Mouse (Mus musculus) heart, embryonic 15.5 days (tissue): ENCODE data around the gene Gemin6. TPM values are rescaled to one million over a fixed set of nuclear protein-coding genes. Genes with fewer than 3 reads are reported as not detected.
"Not testable (repeated sequence)": the region's sequence is repeated elsewhere in the genome, so short reads cannot be mapped to it uniquely, and the experiment has no call there.

Experiments used
- ATAC-seq: fragments of 200-750 bp; cut with Nextera tagmentation; replicated peaks from 2 replicates; pipeline ENCODE4 v1.8.0; 2017; ENCODE audit warnings: low read depth, moderate TSS enrichment; ENCODE audit not compliant: insufficient number of reproducible peaks, insufficient read depth, low FRiP score
- H3K27ac ChIP-seq: fragments of 300-500 bp; sonication (generic); 2 replicates; pipeline ENCODE4 v1.5.1; 2015; ENCODE audit warnings: mild to moderate bottlenecking, inconsistent platforms
- H3K27me3 ChIP-seq: fragments of 300-500 bp; sonication (generic); 2 replicates; pipeline ENCODE4 v1.6.1; 2015; ENCODE audit warnings: inconsistent platforms
- H3K36me3 ChIP-seq: fragments of 300-500 bp; sonication (generic); 2 replicates; pipeline ENCODE4 v1.6.1; 2015; ENCODE audit warnings: mild to moderate bottlenecking, inconsistent platforms
- H3K4me1 ChIP-seq: fragments of 300-500 bp; sonication (generic); replicated peaks from 2 replicates; pipeline ENCODE4 v1.6.1; 2015; ENCODE audit warnings: inconsistent platforms
- H3K4me2 ChIP-seq: fragments of 300-500 bp; sonication (generic); 2 replicates; pipeline ENCODE4 v1.6.1; 2015; ENCODE audit warnings: inconsistent platforms, mild to moderate bottlenecking, moderate library complexity
- H3K4me3 ChIP-seq: fragments of 300-500 bp; sonication (generic); 2 replicates; pipeline ENCODE4 v1.5.1; 2015; ENCODE audit warnings: mild to moderate bottlenecking, inconsistent platforms
- H3K9ac ChIP-seq: fragments of 300-500 bp; sonication (generic); 2 replicates; pipeline ENCODE4 v1.6.1; 2015; ENCODE audit warnings: mild to moderate bottlenecking, inconsistent platforms
- H3K9me3 ChIP-seq: fragments of 300-500 bp; sonication (generic); replicated peaks from 2 replicates; pipeline ENCODE4 v1.6.1; 2016; ENCODE audit warnings: inconsistent platforms
- WGBS: fragments of 180-500 bp; shearing (Covaris S2); methylation state at CpG from one replicate; pipeline ENCODE4 v1.1.7; 2015; ENCODE audit warnings: mixed read lengths; 5-methylcytosine and 5-hydroxymethylcytosine counted together
- polyA plus RNA-seq: library from polyadenylated mRNA; unstranded; fragments of >200 nt; fragmentation: Nextera tagmentation; extraction: Ambion mirVana; gene quantifications from 2 replicates; pipeline ENCODE4 v1.2.1, GENCODE M21; 2015

The Gemin6 gene
- 24.2 and 26.0 TPM in 2 replicates for polyA plus RNA-seq

GRCm38 (mm10) chr17:80224326-80225116, at the start of gene Gemin6:
Gene Gemin6, plus strand, starts transcription at chr17:80224441.
- under 1% methylated on average over 33 of the region's 33 CpGs for WGBS
- 0 out of 2 replicates have a peak, but pooled peaks cover 3% of the 10 kb centered on the region for H3K36me3 ChIP-seq
- peak within 1 kb of the TSS; percentile 80 for H3K4me2 ChIP-seq
- peak within 1 kb of the TSS; percentile 91 for H3K27ac ChIP-seq
- peak; percentile 97 for ATAC-seq
- H3K4me3 ChIP-seq = peak within 1 kb of the TSS; percentile 71
- H3K27me3 ChIP-seq = no peaks in the 10 kb centered on the region
- H3K4me1 ChIP-seq = peaks cover 9% of the 10 kb centered on the region
- no peaks in the 10 kb centered on the region for H3K9me3 ChIP-seq
- peak within 1 kb of the TSS; percentile 70 for H3K9ac ChIP-seq

- 66% methylated on average over 19 of the region's 19 CpGs for WGBS
- no peak overlapping the region for H3K4me2 ChIP-seq
- no peaks in the 10 kb centered on the region for H3K36me3 ChIP-seq
- ATAC-seq = no peak
- H3K4me3 ChIP-seq = no peak overlapping the region
- no peak overlapping the region for H3K9ac ChIP-seq
- H3K4me1 ChIP-seq = peaks cover 3% of the 10 kb centered on the region; the same call in 1 of the 2 replicates
- no peaks in the 10 kb centered on the region for H3K27me3 ChIP-seq
- H3K9me3 ChIP-seq = no peaks in the 10 kb centered on the region
- H3K27ac ChIP-seq = no peak overlapping the region
Measured at GRCm38 (mm10) chr17:80174699-80175385, 49.4 kb upstream of the Gemin6 start.

- Histone ChIP-seq H3K4me1 (peaks cover 3% of the 10 kb centered on the region; the same call in 1 of the 2 replicates), H3K36me3 (no peaks in the 10 kb centered on the region), H3K4me3 (no peak overlapping the region), H3K27me3 (no peaks in the 10 kb centered on the region), H3K27ac (no peak overlapping the region), H3K4me2 (no peak overlapping the region), H3K9ac (no peak overlapping the region), H3K9me3 (no peaks in the 10 kb centered on the region)
- 67% methylated on average over 4 of the region's 4 CpGs for WGBS
- no peak for ATAC-seq
Measured at GRCm38 (mm10) chr17:80175386-80175739, 48.9 kb upstream of the Gemin6 start.

- Histone ChIP-seq H3K27ac (no peak overlapping the region), H3K27me3 (no peaks in the 10 kb centered on the region), H3K9ac (no peak overlapping the region), H3K36me3 (no peaks in the 10 kb centered on the region), H3K4me3 (no peak overlapping the region), H3K4me2 (no peak overlapping the region), H3K4me1 (peaks cover 3% of the 10 kb centered on the region; the same call in 1 of the 2 replicates), H3K9me3 (no peaks in the 10 kb centered on the region)
- ATAC-seq = no peak
- 89% methylated on average over 3 of the region's 3 CpGs for WGBS
Measured at GRCm38 (mm10) chr17:80175966-80176365, 48.3 kb upstream of the Gemin6 start.

- H3K4me3 ChIP-seq, H3K4me2 ChIP-seq, H3K27me3 ChIP-seq, H3K4me1 ChIP-seq, H3K9ac ChIP-seq, H3K9me3 ChIP-seq, H3K27ac ChIP-seq, ATAC-seq, H3K36me3 ChIP-seq: not testable (repeated sequence)
- 96% methylated on average over 3 of the region's 3 CpGs for WGBS
Measured at GRCm38 (mm10) chr17:80178846-80179245, 45.4 kb upstream of the Gemin6 start.

GRCm38 (mm10) chr17:80179959-80180358, 44.3 kb upstream of the Gemin6 start:
- 0% methylated on average over 6 of the region's 6 CpGs for WGBS
- H3K9me3 ChIP-seq = no peaks in the 10 kb centered on the region
- ATAC-seq = peak; percentile 73
- no peaks in the 10 kb centered on the region for H3K36me3 ChIP-seq
- H3K4me3 ChIP-seq = no peak overlapping the region
- H3K9ac ChIP-seq = no peak overlapping the region
- H3K27me3 ChIP-seq = no peaks in the 10 kb centered on the region
- H3K4me1 ChIP-seq = peaks cover 1% of the 10 kb centered on the region; the same call in 1 of the 2 replicates
- H3K27ac ChIP-seq = no peak overlapping the region
- no peak overlapping the region for H3K4me2 ChIP-seq

- H3K9me3 ChIP-seq = no peaks in the 10 kb centered on the region
- H3K36me3 ChIP-seq = no peaks in the 10 kb centered on the region
- H3K27ac ChIP-seq = no peak overlapping the region
- no peak overlapping the region for H3K9ac ChIP-seq
- no peak for ATAC-seq
- H3K27me3 ChIP-seq = no peaks in the 10 kb centered on the region
- H3K4me1 ChIP-seq = no peaks in the 10 kb centered on the region
- H3K4me3 ChIP-seq = no peak overlapping the region
- H3K4me2 ChIP-seq = no peak overlapping the region
Measured at GRCm38 (mm10) chr17:80180468-80180867, 43.8 kb upstream of the Gemin6 start.

- Histone ChIP-seq H3K4me2 (no peak overlapping the region), H3K27me3 (no peaks in the 10 kb centered on the region), H3K4me3 (no peak overlapping the region), H3K27ac (no peak overlapping the region), H3K9me3 (no peaks in the 10 kb centered on the region), H3K9ac (no peak overlapping the region), H3K4me1 (no peaks in the 10 kb centered on the region), H3K36me3 (no peaks in the 10 kb centered on the region)
- no peak for ATAC-seq
- 79% methylated on average over 10 of the region's 10 CpGs for WGBS
Measured at GRCm38 (mm10) chr17:80183615-80184014, 40.6 kb upstream of the Gemin6 start.

- WGBS = 63% methylated on average over 5 of the region's 5 CpGs
- Histone ChIP-seq H3K4me2 (no peak overlapping the region), H3K9ac (no peak overlapping the region), H3K9me3 (no peaks in the 10 kb centered on the region), H3K4me1 (no peaks in the 10 kb centered on the region), H3K4me3 (no peak overlapping the region), H3K27me3 (no peaks in the 10 kb centered on the region), H3K27ac (no peak overlapping the region), H3K36me3 (peaks cover 21% of the 10 kb centered on the region)
- ATAC-seq = no peak
Measured at GRCm38 (mm10) chr17:80193075-80193474, 31.2 kb upstream of the Gemin6 start.

GRCm38 (mm10) chr17:80199160-80199778, 25.0 kb upstream of the Gemin6 start:
- peaks cover 68% of the 10 kb centered on the region for H3K36me3 ChIP-seq
- WGBS = 85% methylated on average over 3 of the region's 3 CpGs
- no peak overlapping the region for H3K4me3 ChIP-seq
- H3K9me3 ChIP-seq = no peaks in the 10 kb centered on the region
- no peak for ATAC-seq
- no peak overlapping the region for H3K9ac ChIP-seq
- no peak overlapping the region for H3K27ac ChIP-seq
- H3K27me3 ChIP-seq = no peaks in the 10 kb centered on the region
- no peak overlapping the region for H3K4me2 ChIP-seq
- H3K4me1 ChIP-seq = no peaks in the 10 kb centered on the region; the same call in 1 of the 2 replicates

GRCm38 (mm10) chr17:80205657-80206056, 18.6 kb upstream of the Gemin6 start:
- 9% methylated on average over 5 of the region's 5 CpGs for WGBS
- Histone ChIP-seq H3K9ac (peak overlapping the region; percentile 98), H3K4me1 (peaks cover 12% of the 10 kb centered on the region), H3K27me3 (no peaks in the 10 kb centered on the region), H3K4me2 (peak overlapping the region; percentile 85), H3K9me3 (no peaks in the 10 kb centered on the region), H3K27ac (peak overlapping the region; percentile 94; the same call in 1 of the 2 replicates), H3K36me3 (peaks cover 31% of the 10 kb centered on the region), H3K4me3 (peak overlapping the region; percentile 98)
- no peak for ATAC-seq
